Mouse (Mus musculus) mouse embryonic stem cell (cell line): ENCODE measurements around the gene Gm9918.

Experiments used
- in situ Hi-C, 2 experiments: fragments of 300-500 bp; cut with MboI; formaldehyde crosslinking; loops; 1 replicate in 1 of 2; 3 replicates in 1 of 2; pipeline ENCODE4 v1.14.3; 2019 to 2020; ENCODE audit warnings: low sequenced_read_pairs in 2 of 2, low pct_unique_long_range_greater_than_20kb in 1 of 2, mixed read lengths in 1 of 2; ENCODE audit not compliant: unreplicated experiment in 1 of 2

The Gm9918 gene

GRCm38 (mm10) chr15:102258581-102259253 lies 11.6 kb upstream of the Gm9918 start:
- in situ Hi-C loops = no loop called here

GRCm38 (mm10) chr15:102262582-102262981 lies 7.8 kb upstream of the Gm9918 start:
- in situ Hi-C loops = no loop called here

GRCm38 (mm10) chr15:102263037-102263436 lies 7.3 kb upstream of the Gm9918 start:
- in situ Hi-C loops = no loop called here

GRCm38 (mm10) chr15:102265548-102265947 lies 4.8 kb upstream of the Gm9918 start:
- in situ Hi-C loops = no loop called here

GRCm38 (mm10) chr15:102271441-102271840 lies 1.1 kb downstream of the Gm9918 start:
- in situ Hi-C loops = loop anchor here in 1 of 2 experiments (5.0 kb wide), 1 partner anchor 34 kb away; no protein-coding TSS in a partner anchor

- in situ Hi-C loops = loop anchor here in 1 of 2 experiments (5.0 kb wide), 1 partner anchor 37 kb away; no protein-coding TSS in a partner anchor
Measured at GRCm38 (mm10) chr15:102273982-102274716, 3.8 kb downstream of the Gm9918 start.

- in situ Hi-C loops = no loop called here
Measured at GRCm38 (mm10) chr15:102278726-102279091, 8.3 kb downstream of the Gm9918 start.

GRCm38 (mm10) chr15:102279092-102279782 lies 8.9 kb downstream of the Gm9918 start, which contains the start of gene Mfsd5:
Mfsd5 (plus strand) TSS chr15:102279454.
- in situ Hi-C loops = no loop called here

- in situ Hi-C loops = no loop called here
Measured at GRCm38 (mm10) chr15:102279783-102280520, 9.6 kb downstream of the Gm9918 start.

- in situ Hi-C loops = no loop called here
Measured at GRCm38 (mm10) chr15:102280623-102281022, 10.3 kb downstream of the Gm9918 start.

GRCm38 (mm10) chr15:102282463-102283292 lies 12.3 kb downstream of the Gm9918 start:
- in situ Hi-C loops = no loop called here

GRCm38 (mm10) chr15:102283648-102284047 lies 13.3 kb downstream of the Gm9918 start:
- in situ Hi-C loops = no loop called here

- in situ Hi-C loops = no loop called here
Measured at GRCm38 (mm10) chr15:102287395-102287794, 17.0 kb downstream of the Gm9918 start.

- in situ Hi-C loops = no loop called here
Measured at GRCm38 (mm10) chr15:102295633-102296367, 25.4 kb downstream of the Gm9918 start, which contains the start of gene Espl1. Espl1 (plus strand) TSS chr15:102296266.

- in situ Hi-C loops = no loop called here
Measured at GRCm38 (mm10) chr15:102296368-102297006, 26.1 kb downstream of the Gm9918 start.

GRCm38 (mm10) chr15:102302542-102302941 lies 32.2 kb downstream of the Gm9918 start:
- in situ Hi-C loops = no loop called here

GRCm38 (mm10) chr15:102308717-102309116 lies 38.4 kb downstream of the Gm9918 start:
- in situ Hi-C loops = no loop called here
